Mouse (Mus musculus): ENCODE results near the gene Cnot1. TPM values are rescaled to one million over a fixed set of nuclear protein-coding genes. Genes with fewer than 3 reads are reported as not detected.

Cnot1 gene
- total and polyA plus RNA-seq, 3 experiments, result 119 to 3,440 (median 259) TPM

- TF ChIP-seq MAZ (IDR thresholded peaks at IDR 0.05; ENCODE audit: low read depth, low read length) (no peak), ZNF384 (IDR thresholded peaks at IDR 0.05; ENCODE audit: low read depth, low read length) (no peak), POLR2AphosphoS5 (IDR thresholded peaks at IDR 0.05; ENCODE audit: borderline replicate concordance, low read depth, low read length) (no peak), MYC (IDR thresholded peaks at IDR 0.05; ENCODE audit: low read depth, low read length) (no peak), NRF1 (IDR thresholded peaks at IDR 0.05; ENCODE audit: insufficient read depth, low read depth, low read length, poor library complexity, severe bottlenecking) (no peak), JUND (IDR thresholded peaks at IDR 0.05; ENCODE audit: low read depth, low read length) (no peak), ELF1 (IDR thresholded peaks at IDR 0.05; ENCODE audit: low read depth, low read length) (no peak)
Measured at GRCm38 (mm10) chr8:95852290-95852689, 45.0 kb upstream of the Cnot1 start (continued).

- no peak for DNase-seq (ENCODE audit: low read depth, low spot score)
- no peak overlapping the region for H3K9ac ChIP-seq (ENCODE audit: control insufficient read depth, low read depth, low read length, poor library complexity, severe bottlenecking)
- no peaks in the 10 kb centered on the region for H3K9me3 ChIP-seq (replicated peaks; ENCODE audit: insufficient read depth, low read length)
- H3K27me3 ChIP-seq (ENCODE audit: control insufficient read depth in 1 of 2, insufficient read depth in 2 of 2, low read length in 2 of 2), result no peaks in the 10 kb centered on the region; a peak in 1 of 4 replicates
- no peak for TF ChIP-seq USF1 (IDR thresholded peaks at IDR 0.05; ENCODE audit: low read depth, low read length)
- no peak for TF ChIP-seq SMC3 (IDR thresholded peaks at IDR 0.05; ENCODE audit: low read depth, low read length)
- TF ChIP-seq JUND (IDR thresholded peaks at IDR 0.05; ENCODE audit: low read depth, low read length), result no peak
- no peak for TF ChIP-seq NRF1 (IDR thresholded peaks at IDR 0.05; ENCODE audit: insufficient read depth, low read depth, low read length, poor library complexity, severe bottlenecking)
- TF ChIP-seq ELF1 (IDR thresholded peaks at IDR 0.05; ENCODE audit: low read depth, low read length), result no peak
- TF ChIP-seq MAZ (IDR thresholded peaks at IDR 0.05; ENCODE audit: low read depth, low read length), result no peak
- peaks cover 3% of the 10 kb centered on the region; the same call in 1 of the 2 replicates for H3K79me2 ChIP-seq (ENCODE audit: control insufficient read depth, insufficient read depth, low read length, poor library complexity)
- peaks cover 4 to 22% of the 10 kb centered on the region in 2 experiments for H3K4me1 ChIP-seq (ENCODE audit: control insufficient read depth in 1 of 2, insufficient read depth in 2 of 2, low read length in 2 of 2)
- no peak overlapping the region for H3K4me3 ChIP-seq (ENCODE audit: control insufficient read depth in 1 of 2, insufficient read depth in 1 of 2, low read depth in 2 of 2, low read length in 2 of 2)
- H3K36me3 ChIP-seq (ENCODE audit: control insufficient read depth in 1 of 2, insufficient read depth in 2 of 2, low read length in 2 of 2), result peaks cover 0 to 11% of the 10 kb centered on the region in 2 experiments; a peak in 2 of 4 replicates
- H3K27ac ChIP-seq (ENCODE audit: control insufficient read depth, low read depth, low read length), result no peak overlapping the region
Measured at GRCm38 (mm10) chr8:95850326-95850725, 43.1 kb upstream of the Cnot1 start.

DNA sequence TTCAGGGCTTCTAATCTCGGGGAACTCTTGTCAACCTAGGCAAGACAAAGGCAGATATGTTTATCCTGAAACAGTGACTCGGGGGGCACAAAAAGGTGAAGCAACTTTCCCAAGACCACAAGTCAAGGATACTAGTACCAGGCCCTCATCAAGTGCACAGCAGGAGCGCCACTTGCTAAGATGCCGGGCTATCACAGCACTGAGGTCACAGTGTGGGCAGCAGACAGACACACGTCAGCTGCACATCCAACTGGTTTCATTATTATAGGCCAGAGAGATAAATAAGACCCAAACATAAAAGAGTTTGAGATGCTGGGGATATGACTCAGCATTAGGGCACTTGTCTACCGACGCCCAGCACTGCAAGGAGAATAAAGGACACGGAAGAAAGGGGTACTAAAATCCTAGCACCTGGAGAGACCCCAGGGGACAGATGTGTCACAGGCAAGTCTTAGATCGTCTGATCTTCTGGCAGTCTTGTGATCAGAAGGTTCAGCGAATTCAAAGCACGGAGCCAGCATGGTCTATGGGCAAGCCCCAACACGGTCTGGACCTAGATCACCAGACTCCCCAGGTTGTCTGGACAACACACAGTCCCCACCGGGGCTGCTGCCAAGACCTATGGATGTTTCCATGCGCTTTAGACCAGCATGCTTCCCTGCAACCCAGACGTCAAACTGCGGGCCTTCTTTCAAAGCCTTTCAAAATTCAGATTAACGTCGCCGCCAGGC lies 41.6 kb upstream of the Cnot1 start:
- DNase-seq (ENCODE audit: low read depth, low spot score), result no peak
- no peak overlapping the region for H3K4me3 ChIP-seq (ENCODE audit: control insufficient read depth in 1 of 2, insufficient read depth in 1 of 2, low read depth in 2 of 2, low read length in 2 of 2)

More for the DNA sequence above, 41.6 kb upstream of the Cnot1 start:
- Histone ChIP-seq H3K27me3 (ENCODE audit: control insufficient read depth in 1 of 2, insufficient read depth in 2 of 2, low read length in 2 of 2) (no peaks in the 10 kb centered on the region), H3K36me3 (ENCODE audit: control insufficient read depth in 1 of 2, insufficient read depth in 2 of 2, low read length in 2 of 2) (peaks cover 0 to 11% of the 10 kb centered on the region in 2 experiments; a peak in 2 of 4 replicates), H3K4me1 (ENCODE audit: control insufficient read depth in 1 of 2, insufficient read depth in 2 of 2, low read length in 2 of 2) (peaks cover 4 to 22% of the 10 kb centered on the region in 2 experiments), H3K27ac (ENCODE audit: control insufficient read depth, low read depth, low read length) (no peak overlapping the region), H3K79me2 (ENCODE audit: control insufficient read depth, insufficient read depth, low read length, poor library complexity) (peaks cover 3% of the 10 kb centered on the region; the same call in 1 of the 2 replicates), H3K9ac (ENCODE audit: control insufficient read depth, low read depth, low read length, poor library complexity, severe bottlenecking) (no peak overlapping the region), H3K9me3 (replicated peaks; ENCODE audit: insufficient read depth, low read length) (no peaks in the 10 kb centered on the region)
- TF ChIP-seq UBTF (IDR thresholded peaks at IDR 0.05; ENCODE audit: borderline replicate concordance, insufficient read depth, low read depth, low read length) (no peak), ETS1 (IDR thresholded peaks at IDR 0.05; ENCODE audit: low read depth, low read length) (no peak), E2F4 (IDR thresholded peaks at IDR 0.05; ENCODE audit: borderline replicate concordance, low read depth, low read length) (no peak), MYB (IDR thresholded peaks at IDR 0.05; ENCODE audit: low read depth, low read length) (no peak), NELFE (IDR thresholded peaks at IDR 0.05; ENCODE audit: low read depth, low read length) (no peak), POLR2AphosphoS2 (IDR thresholded peaks at IDR 0.05; ENCODE audit: low read length) (no peak), CHD1 (IDR thresholded peaks at IDR 0.05; ENCODE audit: low read depth, low read length) (no peak), MXI1 (IDR thresholded peaks at IDR 0.05; ENCODE audit: low read depth, low read length) (no peak), ZC3H11A (IDR thresholded peaks at IDR 0.05; ENCODE audit: low read depth, low read length) (no peak), USF1 (IDR thresholded peaks at IDR 0.05; ENCODE audit: low read depth, low read length) (no peak), CHD2 (IDR thresholded peaks at IDR 0.05; ENCODE audit: low read length) (no peak), ZKSCAN1 (IDR thresholded peaks at IDR 0.05; ENCODE audit: low read depth, low read length) (no peak), JUND (IDR thresholded peaks at IDR 0.05; ENCODE audit: low read depth, low read length) (no peak), NRF1 (IDR thresholded peaks at IDR 0.05; ENCODE audit: insufficient read depth, low read depth, low read length, poor library complexity, severe bottlenecking) (no peak), MAZ (IDR thresholded peaks at IDR 0.05; ENCODE audit: low read depth, low read length) (no peak)
